Mouse (Mus musculus): ENCODE measurements around the gene Ltbp3.
A peak's percentile ranks its signal among the peaks of the same experiment; 100 is the strongest.

The Ltbp3 gene

DNA sequence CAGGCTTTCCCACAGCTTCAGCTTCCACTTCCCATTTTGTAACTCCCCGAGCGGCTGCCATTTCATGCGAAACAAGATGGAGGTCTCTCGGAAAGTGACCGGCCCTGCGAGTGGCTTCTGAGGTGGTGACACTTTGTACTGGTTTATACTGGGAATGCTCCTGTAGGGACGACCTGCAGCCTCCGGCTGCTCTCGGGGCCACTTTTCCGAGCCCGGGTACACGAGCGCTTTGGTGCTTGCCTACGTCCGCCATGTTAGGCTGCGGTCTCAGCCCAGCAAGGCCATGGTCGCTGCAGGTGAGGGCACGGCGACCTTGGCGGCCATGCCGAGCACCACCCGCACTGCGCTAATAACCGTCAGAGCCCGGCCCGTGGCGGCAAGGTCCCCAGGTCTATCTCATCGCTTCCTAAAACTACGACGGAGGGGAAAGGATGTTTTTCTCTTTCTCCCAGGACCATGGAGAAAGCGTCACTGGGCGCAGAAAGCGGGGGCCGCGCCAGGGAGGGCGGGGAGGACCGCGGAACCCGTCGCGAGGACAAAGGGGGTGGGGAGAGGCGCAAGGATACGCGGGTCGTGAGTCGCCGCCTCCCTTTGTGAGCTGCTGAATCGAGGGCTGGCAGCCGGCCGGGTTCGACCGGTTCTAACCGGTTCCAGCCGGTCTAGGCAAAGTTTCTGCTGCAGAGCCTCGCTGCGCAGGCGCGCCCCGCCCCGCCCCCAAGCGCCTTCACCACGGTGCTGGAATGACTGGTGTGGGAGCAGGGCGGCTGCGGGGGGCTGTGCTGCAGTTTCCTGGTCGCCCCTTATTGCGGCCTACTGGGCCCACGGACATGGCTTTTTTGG is 62.6 kb downstream of the Ltbp3 start:
- DNase-seq (ENCODE audit: inconsistent age in 2 of 2, low spot score in 1 of 2): peak; percentile 99 to 100

DNA sequence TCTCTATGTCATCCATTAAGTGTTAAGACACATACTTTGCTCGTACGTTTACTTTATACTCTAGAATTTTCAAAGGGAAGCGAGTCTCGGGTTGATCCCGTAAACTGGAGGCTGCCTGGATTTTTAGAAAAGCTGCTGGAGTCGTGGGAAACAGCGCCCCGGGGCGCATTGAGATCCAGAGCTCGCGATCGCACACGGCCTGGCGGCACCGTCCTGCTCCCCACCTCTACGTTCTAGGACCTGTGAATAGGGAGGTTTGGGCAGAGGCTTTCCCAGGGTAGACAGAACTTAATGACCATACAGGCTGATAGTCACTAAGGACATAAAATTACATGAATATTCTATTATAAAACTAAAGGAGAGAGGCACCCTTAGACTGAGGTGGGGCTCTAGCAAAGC is 63.2 kb downstream of the Ltbp3 start:
- DNase-seq (ENCODE audit: inconsistent age in 2 of 2, low spot score in 1 of 2): peak in 1 of 2 experiments; percentile 54

DNA sequence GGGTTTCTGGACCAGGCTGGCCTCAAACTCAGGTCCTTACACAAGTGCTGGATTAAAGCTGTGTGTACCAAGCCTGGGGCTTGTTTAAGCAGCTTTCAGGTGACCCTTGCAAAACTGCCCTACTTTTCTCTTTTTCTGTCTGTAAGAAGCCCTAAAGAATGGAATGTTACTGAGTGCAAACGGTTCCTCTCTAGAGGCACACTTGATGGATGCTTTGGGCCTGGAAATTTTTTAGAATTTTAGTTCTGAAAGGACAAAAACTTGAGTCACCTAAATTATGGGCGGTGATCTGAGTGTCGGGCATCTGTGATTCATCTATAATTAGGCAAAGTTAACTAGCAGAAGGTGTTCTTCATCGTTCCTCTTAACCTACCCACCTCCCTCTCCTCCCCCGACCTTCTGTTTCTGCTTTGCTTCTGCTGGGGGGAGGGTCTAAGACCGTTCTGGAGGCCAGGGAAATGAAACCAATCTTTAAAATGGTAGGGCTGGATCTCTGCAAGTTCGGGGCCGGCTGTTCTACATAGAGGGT is 63.7 kb downstream of the Ltbp3 start:
- peak in 1 of 2 experiments; percentile 86 for DNase-seq (ENCODE audit: inconsistent age in 2 of 2, low spot score in 1 of 2)

DNA sequence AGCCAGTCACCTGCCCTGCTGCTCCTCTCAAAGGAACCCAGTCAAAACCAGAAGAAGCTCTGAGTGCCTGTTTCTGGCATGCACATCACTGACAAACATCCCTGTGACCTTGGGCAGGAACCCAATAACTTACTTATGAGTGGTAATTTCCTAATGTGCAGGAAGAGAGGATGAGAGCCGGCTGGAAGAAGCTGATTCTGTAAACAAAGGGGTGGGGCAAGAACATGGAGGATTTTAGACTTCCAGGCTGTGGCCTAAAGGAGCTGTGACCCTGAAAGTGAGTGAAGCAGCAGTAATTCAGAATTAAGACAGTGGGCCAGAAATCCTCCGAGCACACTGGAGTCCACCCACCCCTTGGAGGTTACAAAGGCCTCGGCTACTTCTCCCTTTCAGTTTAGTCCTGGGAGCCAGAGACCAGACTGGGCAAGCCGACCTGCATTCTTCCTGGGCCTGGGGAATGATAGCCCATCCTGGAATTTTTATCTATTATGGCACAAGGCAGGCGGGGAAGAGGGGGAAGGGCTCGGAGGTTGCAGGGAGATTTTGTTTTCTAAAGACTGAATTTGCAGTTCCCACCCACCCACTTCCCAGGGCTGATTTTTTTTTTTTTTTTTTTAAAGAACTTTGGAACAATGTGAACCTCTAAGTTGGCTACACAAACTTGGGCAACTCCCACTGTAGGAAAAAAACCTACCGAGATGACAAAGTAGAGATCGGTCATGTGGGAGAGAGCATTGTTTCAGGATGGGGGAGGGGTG is 65.5 kb downstream of the Ltbp3 start:
- DNase-seq (ENCODE audit: inconsistent age in 2 of 2, low spot score in 1 of 2): peak; percentile 80 to 94

DNA sequence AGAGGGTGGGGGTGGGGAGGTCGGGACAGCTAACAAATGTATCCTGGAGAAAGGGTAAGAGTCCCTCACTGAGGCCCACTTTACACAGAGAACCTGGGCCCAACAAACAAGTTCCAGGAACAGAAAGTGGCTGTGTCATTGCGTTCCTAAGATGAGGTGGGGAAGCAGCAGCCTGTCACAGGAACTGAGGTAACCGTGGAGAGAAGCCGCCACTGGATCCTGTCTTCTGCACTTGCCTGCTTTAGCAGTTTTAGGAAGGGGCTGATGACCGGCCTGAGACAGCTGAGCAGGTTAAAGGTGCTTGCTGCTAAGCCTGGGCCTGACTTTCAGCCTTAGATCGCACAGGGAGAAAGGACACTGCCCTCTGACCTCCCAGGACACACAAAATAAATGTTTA is 66.1 kb downstream of the Ltbp3 start:
- peak in 1 of 2 experiments; percentile 71 for DNase-seq (ENCODE audit: inconsistent age in 2 of 2, low spot score in 1 of 2)

DNA sequence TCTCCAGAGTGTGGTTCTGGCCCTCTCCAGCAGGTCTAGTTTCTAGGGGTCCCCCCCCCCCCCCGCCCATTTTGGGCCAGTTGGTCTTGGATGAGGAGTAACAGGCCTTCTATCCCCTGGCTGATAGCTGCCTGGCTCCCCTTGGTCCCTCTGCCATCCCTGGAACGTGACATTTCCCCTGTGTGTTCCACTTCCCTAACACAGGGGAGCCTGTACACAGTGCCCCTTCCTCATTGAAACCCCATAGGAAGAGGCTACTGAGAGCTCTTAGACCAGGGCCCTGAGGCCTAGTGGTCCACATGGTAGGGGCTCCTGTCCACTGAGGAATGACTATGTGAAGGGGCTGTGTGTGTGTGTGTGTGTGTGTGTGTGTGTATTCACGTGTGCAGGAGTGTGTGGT is 67.0 kb downstream of the Ltbp3 start:
- DNase-seq (ENCODE audit: inconsistent age in 2 of 2, low spot score in 1 of 2): peak in 1 of 2 experiments; percentile 31

Measured in adrenal gland, adult (tissue).